Mouse (Mus musculus) midbrain, embryonic 12.5 days (tissue): Measurements from ENCODE around the gene Gm36079. TPM values are rescaled to one million over a fixed set of nuclear protein-coding genes. Genes with fewer than 3 reads are reported as not detected.
"Not testable (repeated sequence)": the region's sequence is repeated elsewhere in the genome, so short reads cannot be mapped to it uniquely, and the experiment has no call there.

ENCODE experiments used
- ATAC-seq: fragments of 200-750 bp; cut with Nextera tagmentation; 2 replicates; pipeline ENCODE4 v1.8.0; 2017; ENCODE audit warnings: low read depth, moderate TSS enrichment, moderate library complexity; ENCODE audit not compliant: low FRiP score
- H3K27ac ChIP-seq: fragments of 300-500 bp; sonication (generic); replicated peaks from 2 replicates; pipeline ENCODE4 v1.5.1; 2016; ENCODE audit warnings: mild to moderate bottlenecking
- H3K27me3 ChIP-seq: fragments of 300-500 bp; sonication (generic); 2 replicates; pipeline ENCODE4 v1.6.1; 2016; ENCODE audit warnings: mild to moderate bottlenecking
- H3K36me3 ChIP-seq: fragments of 300-500 bp; sonication (generic); 2 replicates; pipeline ENCODE4 v1.6.1; 2016
- H3K4me1 ChIP-seq: fragments of 300-500 bp; sonication (generic); 2 replicates; pipeline ENCODE4 v1.6.1; 2016
- H3K4me2 ChIP-seq: fragments of 300-500 bp; sonication (generic); replicated peaks from 2 replicates; pipeline ENCODE4 v1.6.1; 2016; ENCODE audit warnings: mild to moderate bottlenecking, moderate library complexity
- H3K4me3 ChIP-seq: fragments of 300-500 bp; sonication (generic); 2 replicates; pipeline ENCODE4 v1.5.1; 2016; ENCODE audit warnings: mild to moderate bottlenecking
- H3K9ac ChIP-seq: fragments of 300-500 bp; sonication (generic); replicated peaks from 2 replicates; pipeline ENCODE4 v1.6.1; 2016; ENCODE audit warnings: mild to moderate bottlenecking, moderate library complexity
- H3K9me3 ChIP-seq: fragments of 300-500 bp; sonication (generic); 2 replicates; pipeline ENCODE4 v1.6.1; 2016; ENCODE audit warnings: mild to moderate bottlenecking
- WGBS: fragments of 180-500 bp; shearing (Covaris S2); methylation state at CpG from one replicate; pipeline ENCODE4 v1.1.7; 2016; 5-methylcytosine and 5-hydroxymethylcytosine counted together
- polyA plus RNA-seq: library from polyadenylated mRNA; unstranded; fragments of >200 nt; fragmentation: Nextera tagmentation; extraction: Ambion mirVana; gene quantifications from 2 replicates; pipeline ENCODE4 v1.2.1, GENCODE M21; 2016

Gene Gm36079
- polyA plus RNA-seq, 1 experiment from 2014 or later: not detected

GRCm38 (mm10) chr13:120035151-120035550 is 8.3 kb upstream of the Gm36079 start:
- not testable (repeated sequence) for H3K4me2 ChIP-seq, H3K27ac ChIP-seq, ATAC-seq, H3K36me3 ChIP-seq, H3K4me1 ChIP-seq, H3K9me3 ChIP-seq, H3K4me3 ChIP-seq, H3K9ac ChIP-seq
- peaks cover 25% of the 10 kb centered on the region for H3K27me3 ChIP-seq
- WGBS: 0% methylated on average over 10 of the region's 18 CpGs

GRCm38 (mm10) chr13:120034637-120035036 is 7.8 kb upstream of the Gm36079 start:
- not testable (repeated sequence) for H3K9ac ChIP-seq, H3K9me3 ChIP-seq, H3K4me3 ChIP-seq, H3K27ac ChIP-seq, H3K36me3 ChIP-seq, H3K4me2 ChIP-seq, H3K4me1 ChIP-seq
- peaks cover 25% of the 10 kb centered on the region for H3K27me3 ChIP-seq
- WGBS: 0% methylated on average over 3 of the region's 10 CpGs
- ATAC-seq: peak; percentile 70; the same call in 1 of the 2 replicates

GRCm38 (mm10) chr13:120033516-120034190 is 6.8 kb upstream of the Gm36079 start:
- H3K9me3 ChIP-seq, ATAC-seq, H3K9ac ChIP-seq, H3K4me2 ChIP-seq, H3K27ac ChIP-seq, H3K36me3 ChIP-seq, H3K4me3 ChIP-seq, H3K4me1 ChIP-seq: not testable (repeated sequence)
- WGBS: 2% methylated on average over 19 of the region's 19 CpGs
- peaks cover 24% of the 10 kb centered on the region for H3K27me3 ChIP-seq

- under 1% methylated on average over 16 of the region's 16 CpGs for WGBS
- ATAC-seq, H3K27ac ChIP-seq: not testable (repeated sequence)
Observed at GRCm38 (mm10) chr13:120031676-120032075, 4.9 kb upstream of the Gm36079 start.

GRCm38 (mm10) chr13:120027368-120027767 is 557 bp upstream of the Gm36079 start:
- not testable (repeated sequence) for H3K9me3 ChIP-seq, ATAC-seq, H3K27ac ChIP-seq, H3K36me3 ChIP-seq, H3K4me3 ChIP-seq, H3K4me2 ChIP-seq, H3K4me1 ChIP-seq, H3K9ac ChIP-seq
- under 1% methylated on average over 11 of the region's 11 CpGs for WGBS
- peaks cover 20% of the 10 kb centered on the region for H3K27me3 ChIP-seq

More at GRCm38 (mm10) chr13:120031676-120032075, 4.9 kb upstream of the Gm36079 start:
- not testable (repeated sequence) for H3K4me3 ChIP-seq, H3K9ac ChIP-seq, H3K4me2 ChIP-seq, H3K4me1 ChIP-seq, H3K9me3 ChIP-seq, H3K36me3 ChIP-seq
- H3K27me3 ChIP-seq: peaks cover 12% of the 10 kb centered on the region

GRCm38 (mm10) chr13:120026373-120026772 is 438 bp downstream of the Gm36079 start:
- peaks cover 20% of the 10 kb centered on the region for H3K27me3 ChIP-seq
- H3K27ac ChIP-seq, H3K4me1 ChIP-seq, H3K4me3 ChIP-seq, H3K4me2 ChIP-seq, H3K9me3 ChIP-seq, H3K36me3 ChIP-seq, H3K9ac ChIP-seq: not testable (repeated sequence)
- 0% methylated on average over 3 of the region's 13 CpGs for WGBS
- ATAC-seq: peak; percentile 60

GRCm38 (mm10) chr13:120025576-120025975 is 1.2 kb downstream of the Gm36079 start:
- WGBS: 8% methylated on average over 4 of the region's 4 CpGs
- not testable (repeated sequence) for H3K4me1 ChIP-seq, H3K4me3 ChIP-seq, H3K4me2 ChIP-seq, H3K36me3 ChIP-seq, H3K9me3 ChIP-seq, ATAC-seq, H3K27ac ChIP-seq, H3K9ac ChIP-seq
- peaks cover 20% of the 10 kb centered on the region for H3K27me3 ChIP-seq

- H3K9ac ChIP-seq, H3K4me3 ChIP-seq, H3K9me3 ChIP-seq, H3K4me2 ChIP-seq, H3K36me3 ChIP-seq, H3K27ac ChIP-seq, H3K4me1 ChIP-seq, ATAC-seq: not testable (repeated sequence)
- 3% methylated on average over 21 of the region's 21 CpGs for WGBS
- H3K27me3 ChIP-seq: peaks cover 23% of the 10 kb centered on the region
Observed at GRCm38 (mm10) chr13:120025004-120025403, 1.8 kb downstream of the Gm36079 start.

GRCm38 (mm10) chr13:120024581-120024980 is 2.2 kb downstream of the Gm36079 start:
- H3K27me3 ChIP-seq: peaks cover 24% of the 10 kb centered on the region
- 8% methylated on average over 9 of the region's 9 CpGs for WGBS
- not testable (repeated sequence) for H3K36me3 ChIP-seq, H3K4me3 ChIP-seq, H3K4me1 ChIP-seq, ATAC-seq, H3K4me2 ChIP-seq, H3K27ac ChIP-seq, H3K9me3 ChIP-seq, H3K9ac ChIP-seq

- not testable (repeated sequence) for H3K27ac ChIP-seq, H3K9me3 ChIP-seq, H3K4me1 ChIP-seq, H3K4me3 ChIP-seq, H3K36me3 ChIP-seq, H3K4me2 ChIP-seq, H3K9ac ChIP-seq
- ATAC-seq: peak; percentile 54
- WGBS: no CpG with 5 or more reads among the region's 1 CpGs
- H3K27me3 ChIP-seq: peaks cover 24% of the 10 kb centered on the region
Observed at GRCm38 (mm10) chr13:120021477-120021876, 5.3 kb downstream of the Gm36079 start.

GRCm38 (mm10) chr13:120015348-120016007 is 11.3 kb downstream of the Gm36079 start:
- not testable (repeated sequence) for ATAC-seq, H3K4me2 ChIP-seq
- under 1% methylated on average over 9 of the region's 32 CpGs for WGBS

GRCm38 (mm10) chr13:120013962-120014361 is 12.8 kb downstream of the Gm36079 start:
- ATAC-seq: 0 out of 2 replicates have a peak, but pooled peaks have one; percentile 16

More at GRCm38 (mm10) chr13:120015348-120016007, 11.3 kb downstream of the Gm36079 start:
- not testable (repeated sequence) for H3K9me3 ChIP-seq, H3K4me1 ChIP-seq, H3K36me3 ChIP-seq, H3K9ac ChIP-seq, H3K4me3 ChIP-seq, H3K27me3 ChIP-seq, H3K27ac ChIP-seq

More at GRCm38 (mm10) chr13:120013962-120014361, 12.8 kb downstream of the Gm36079 start:
- not testable (repeated sequence) for H3K9ac ChIP-seq, H3K27ac ChIP-seq, H3K9me3 ChIP-seq, H3K36me3 ChIP-seq, H3K27me3 ChIP-seq, H3K4me1 ChIP-seq, H3K4me2 ChIP-seq, H3K4me3 ChIP-seq
- WGBS: no CpG with 5 or more reads among the region's 2 CpGs
